Mouse (Mus musculus): ENCODE results near the gene Map3k14.
"Not testable (repeated sequence)": the region's sequence is repeated elsewhere in the genome, so short reads cannot be mapped to it uniquely, and the experiment has no call there.

Map3k14 gene

DNA sequence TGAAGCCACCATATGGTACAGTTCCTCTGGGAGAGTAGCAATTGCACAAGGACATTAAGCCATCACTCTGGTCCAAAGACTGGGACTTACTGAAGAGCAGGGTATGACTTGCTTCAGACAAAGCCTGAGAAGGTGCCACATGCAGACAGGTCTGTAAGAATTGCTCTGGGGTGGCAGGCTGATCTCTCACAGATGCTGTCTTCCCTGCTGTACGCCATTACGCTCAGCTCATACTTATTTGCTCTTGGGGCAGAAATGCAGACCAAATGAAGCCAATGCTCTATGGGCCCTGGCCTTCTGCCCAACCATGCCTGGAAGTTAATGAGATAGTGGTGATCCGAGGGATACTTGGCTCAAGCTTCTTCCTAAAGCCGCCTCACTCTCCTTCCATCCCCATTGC lies 22.4 kb downstream of the Map3k14 start:
- DNase-seq, result peak; percentile 20

DNA sequence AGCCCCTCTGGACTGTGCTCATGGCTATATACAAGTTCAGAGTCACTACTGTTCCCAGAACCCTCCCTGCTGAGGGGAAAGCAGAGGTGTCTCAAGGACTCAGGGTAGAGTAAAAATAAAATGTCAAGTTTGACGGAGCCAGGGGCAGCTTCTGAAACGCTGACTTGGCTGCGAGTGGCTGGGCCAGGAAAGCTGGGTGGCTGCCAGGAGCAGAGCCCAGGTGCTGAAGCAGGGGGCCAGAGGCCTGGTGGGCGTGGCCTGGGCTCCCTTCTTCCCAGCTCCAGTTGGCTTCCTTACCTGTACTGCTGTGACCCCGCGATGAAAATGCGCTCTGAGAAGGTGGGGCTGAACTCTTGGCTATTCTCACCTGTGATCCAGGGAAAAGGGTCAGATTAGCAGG lies 26.5 kb downstream of the Map3k14 start:
- DNase-seq, result peak; percentile 76

DNA sequence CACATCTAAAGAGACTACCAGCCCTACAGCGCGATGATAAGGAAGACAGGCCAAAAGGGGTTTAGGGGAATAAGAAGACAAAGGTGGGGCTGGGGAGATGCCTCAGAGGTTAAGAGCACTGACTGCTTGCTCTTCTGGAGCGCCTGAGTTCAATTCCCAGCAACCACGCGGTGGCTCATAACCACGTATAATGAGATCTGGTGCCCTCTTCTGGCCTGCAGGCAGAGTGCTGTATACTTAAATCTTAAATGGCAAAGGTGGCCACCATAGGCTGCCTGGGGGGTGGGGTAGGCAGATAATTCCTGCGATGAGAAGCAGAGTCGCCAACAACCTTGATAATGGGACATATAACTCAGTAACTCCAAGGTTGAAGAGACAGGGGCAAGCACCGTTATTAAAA lies 29.5 kb downstream of the Map3k14 start:
- DNase-seq, result no peak

DNA sequence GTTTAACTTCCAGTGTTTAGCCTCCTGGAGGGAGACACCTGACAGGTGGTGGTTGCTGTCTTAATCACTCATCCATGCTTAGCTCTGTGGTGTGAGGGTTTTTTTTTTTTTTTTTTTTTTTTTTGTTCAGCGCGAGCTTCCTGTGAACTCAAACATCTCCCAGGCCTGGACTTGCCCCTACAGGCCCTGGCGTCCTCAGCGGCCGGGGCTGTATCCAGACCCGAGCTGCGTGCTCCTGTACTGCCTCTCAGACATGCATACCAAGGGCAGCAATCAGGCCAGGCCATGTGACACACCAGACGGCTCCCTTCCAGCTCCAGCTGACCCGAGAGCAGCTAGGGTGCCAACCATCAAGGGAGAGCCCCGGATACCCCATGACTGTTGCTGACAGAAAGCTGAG lies 30.4 kb downstream of the Map3k14 start:
- DNase-seq, result peak; percentile 38

DNA sequence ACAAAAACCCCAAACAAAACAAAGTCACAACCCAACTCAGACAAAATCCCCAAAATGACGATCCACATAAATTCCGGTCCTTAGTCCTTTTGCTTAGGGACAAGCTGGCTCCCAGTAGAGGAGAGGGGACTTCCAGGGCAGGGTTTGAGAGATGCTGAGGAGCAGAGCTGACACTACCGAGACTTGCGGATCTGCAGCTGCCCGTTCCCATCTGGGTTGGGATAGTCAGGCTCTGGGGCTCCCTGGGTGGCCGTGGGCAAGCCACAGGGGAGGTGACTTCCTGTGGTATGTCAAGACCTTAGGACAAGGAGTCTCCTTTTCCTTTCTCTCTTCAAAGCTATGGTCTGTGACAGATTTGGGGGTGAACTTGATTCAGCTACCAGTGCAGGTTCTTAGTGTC lies 30.8 kb downstream of the Map3k14 start:
- DNase-seq, result no peak

DNA sequence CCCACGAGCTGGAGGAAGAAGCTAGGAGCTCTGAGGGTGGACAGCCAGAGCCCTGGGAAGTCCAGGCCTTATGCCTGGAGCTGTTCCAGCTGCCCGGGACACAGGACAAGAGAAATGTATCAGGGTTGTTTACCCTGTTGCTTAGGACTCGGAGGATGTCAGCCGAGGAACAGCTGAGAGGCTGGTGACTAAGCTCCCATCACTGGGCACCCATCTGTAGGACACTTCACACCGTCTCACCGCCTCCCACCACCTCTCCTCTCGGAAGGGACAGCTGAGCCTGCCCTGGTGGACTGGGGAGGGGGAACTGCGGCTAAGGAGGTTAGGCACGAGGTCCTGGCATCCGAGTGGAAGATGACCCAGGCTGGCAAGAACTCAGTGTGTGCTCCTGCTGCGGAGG lies 31.6 kb downstream of the Map3k14 start:
- DNase-seq, result peak; percentile 56

DNA sequence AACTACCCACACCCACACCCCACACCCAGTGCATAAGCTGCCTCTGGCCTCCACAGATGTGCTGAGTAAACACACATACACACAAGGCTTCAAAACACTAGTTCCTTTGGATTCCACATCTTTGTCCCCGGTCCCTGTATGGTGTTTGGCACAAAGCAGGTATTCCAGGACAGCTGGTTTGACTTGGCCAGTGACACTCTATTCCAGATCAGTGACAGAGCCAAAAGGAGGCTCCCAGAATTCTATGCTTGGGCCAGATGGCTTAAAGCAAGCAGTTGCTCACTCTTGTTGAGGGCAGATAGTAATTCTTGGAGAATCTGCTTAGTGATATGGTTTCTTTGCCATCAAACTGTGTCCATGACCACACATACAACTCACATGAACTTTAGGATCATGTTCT lies 32.8 kb downstream of the Map3k14 start:
- no peak for DNase-seq

DNA sequence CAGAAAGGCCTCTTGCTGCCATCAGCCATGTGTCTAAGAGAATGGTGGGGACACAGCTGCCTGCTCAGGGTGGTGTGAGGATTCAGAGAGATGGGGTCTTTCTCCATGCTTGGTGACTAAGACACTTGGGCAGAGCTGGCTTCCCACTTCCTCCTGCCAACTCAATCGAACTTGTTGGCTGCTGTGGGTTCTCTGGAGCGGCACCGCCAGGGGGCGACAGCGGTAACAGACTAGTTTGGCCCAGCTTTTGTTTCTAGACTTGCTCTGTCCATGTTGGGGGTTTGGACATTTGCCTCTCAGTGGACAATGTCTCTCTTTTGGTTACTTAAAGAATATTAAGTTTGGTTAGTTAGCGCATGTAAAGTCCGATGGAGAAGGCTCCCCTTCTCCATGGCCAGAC lies 34.3 kb downstream of the Map3k14 start:
- peak; percentile 93 for DNase-seq

DNA sequence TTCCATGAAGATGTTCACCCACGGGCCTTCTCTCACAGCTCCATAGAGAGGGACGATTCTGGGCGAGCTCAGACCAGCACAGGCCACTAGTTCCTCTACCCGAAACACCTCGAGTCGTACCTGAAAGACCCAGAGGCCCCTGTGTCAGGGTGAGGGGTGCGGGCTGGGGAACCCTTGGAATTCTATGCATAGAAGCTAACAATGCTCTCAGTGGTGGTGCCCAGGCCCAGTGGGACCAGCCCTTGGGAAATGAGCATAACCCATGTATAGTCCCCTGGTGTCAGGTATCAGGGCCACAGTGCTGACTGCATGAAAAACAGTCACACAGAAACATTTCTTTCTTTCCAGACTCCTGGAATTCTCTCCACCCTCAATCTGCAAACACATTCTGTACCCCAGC lies 35.9 kb downstream of the Map3k14 start:
- DNase-seq, result no peak

DNA sequence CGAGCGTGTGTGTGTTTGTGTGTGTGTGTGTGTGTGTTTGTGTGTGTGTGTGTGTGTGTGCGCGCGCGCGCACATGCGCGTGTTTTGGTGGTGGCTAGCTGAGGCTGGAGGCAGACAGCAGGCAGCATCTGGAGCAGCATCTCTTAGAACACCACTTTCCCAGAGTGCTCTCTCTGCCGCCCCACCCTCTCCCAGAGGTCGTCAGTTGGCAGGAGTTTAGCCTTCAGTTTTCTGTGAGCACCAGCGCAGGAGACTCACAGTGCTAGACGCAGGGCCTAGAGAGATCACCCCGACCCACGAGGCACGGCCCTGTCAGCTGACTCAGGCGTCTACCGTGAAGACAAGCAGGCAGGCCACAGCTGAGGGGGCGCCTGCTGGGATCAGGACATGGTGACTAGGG lies 36.6 kb downstream of the Map3k14 start:
- DNase-seq, result no peak

DNA sequence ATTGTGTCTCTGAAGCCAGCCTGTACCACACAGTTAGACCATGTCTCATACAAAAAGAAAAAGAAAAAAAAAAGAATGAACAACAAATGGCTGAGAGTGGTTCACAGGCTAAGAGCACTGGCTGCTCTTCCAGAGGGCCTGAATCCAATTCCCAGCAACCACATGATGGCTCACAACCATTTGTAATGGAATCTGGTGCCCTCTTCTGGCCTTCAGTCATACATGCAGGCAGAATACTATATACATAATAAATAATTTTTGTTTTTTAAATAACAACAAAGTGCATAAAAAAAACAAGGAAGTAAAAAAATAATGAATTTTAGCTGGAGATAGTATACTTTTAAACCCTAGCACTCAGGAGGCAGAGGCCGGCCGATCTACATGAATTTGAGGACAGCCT lies 37.7 kb downstream of the Map3k14 start:
- no peak for DNase-seq

DNA sequence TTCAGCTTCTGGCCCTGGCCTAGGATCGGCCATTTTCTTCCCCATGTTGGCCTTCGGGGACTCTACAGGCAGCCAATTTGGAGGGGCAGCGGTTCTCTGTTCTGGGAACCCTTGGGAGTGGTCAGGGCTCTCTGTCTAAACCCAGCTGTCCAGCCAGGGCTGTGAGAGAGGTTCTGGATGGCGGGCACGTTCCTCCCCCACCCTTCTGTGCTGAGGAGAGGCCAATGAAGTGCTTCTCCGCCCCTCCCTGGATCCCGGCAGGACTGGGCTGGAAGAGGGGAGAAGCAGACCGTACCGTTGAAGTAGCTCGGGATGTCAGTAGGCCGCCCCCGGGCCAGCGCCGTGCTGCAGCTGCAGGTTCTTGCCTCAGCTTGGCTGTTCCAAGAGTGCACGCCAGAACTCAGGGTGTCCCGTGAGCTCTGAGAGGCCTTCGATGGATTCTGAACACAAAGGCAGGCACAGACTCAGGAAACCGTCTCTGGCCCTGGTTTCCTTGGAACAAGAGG lies 43.3 kb downstream of the Map3k14 start:
- DNase-seq, result no peak

DNA sequence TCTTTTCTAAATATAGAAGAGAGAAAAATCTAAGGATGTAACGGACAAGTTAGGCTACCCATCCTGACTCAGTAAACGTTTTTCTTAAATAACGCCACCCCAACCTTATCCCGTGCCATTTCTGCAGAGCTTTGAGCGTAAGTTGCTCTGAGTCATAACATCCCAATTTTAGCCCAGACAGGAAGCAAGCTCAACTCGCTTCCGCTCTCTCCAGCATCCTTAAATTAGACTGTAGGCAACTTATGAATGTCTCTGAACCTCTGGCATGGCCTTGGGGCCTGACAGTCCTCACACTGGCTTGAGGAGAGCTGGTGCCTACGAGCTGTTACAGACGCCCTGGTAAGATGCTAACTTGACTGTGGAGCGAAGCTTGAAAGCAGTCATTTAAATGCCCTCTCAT lies 43.8 kb downstream of the Map3k14 start:
- DNase-seq, result no peak

DNA sequence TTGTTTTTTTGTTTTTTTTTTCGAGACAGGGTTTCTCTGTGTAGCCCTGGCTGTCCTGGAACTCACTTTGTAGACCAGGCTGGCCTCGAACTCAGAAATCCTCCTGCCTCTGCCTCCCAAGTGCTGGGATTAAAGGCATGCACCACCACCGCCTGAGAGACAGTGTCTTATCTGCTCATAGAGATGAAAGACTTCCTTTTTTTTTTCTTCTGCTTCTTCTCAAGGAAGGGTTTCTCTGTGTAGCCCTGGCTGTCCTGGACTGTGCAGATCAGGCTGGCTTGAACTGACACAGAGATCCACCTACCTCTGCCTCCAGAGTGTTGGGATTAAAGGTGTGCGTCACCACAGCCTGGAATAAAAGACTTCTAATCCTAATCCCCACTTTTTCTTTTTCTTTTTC lies 44.6 kb downstream of the Map3k14 start:
- DNase-seq, result not testable (repeated sequence)

DNA sequence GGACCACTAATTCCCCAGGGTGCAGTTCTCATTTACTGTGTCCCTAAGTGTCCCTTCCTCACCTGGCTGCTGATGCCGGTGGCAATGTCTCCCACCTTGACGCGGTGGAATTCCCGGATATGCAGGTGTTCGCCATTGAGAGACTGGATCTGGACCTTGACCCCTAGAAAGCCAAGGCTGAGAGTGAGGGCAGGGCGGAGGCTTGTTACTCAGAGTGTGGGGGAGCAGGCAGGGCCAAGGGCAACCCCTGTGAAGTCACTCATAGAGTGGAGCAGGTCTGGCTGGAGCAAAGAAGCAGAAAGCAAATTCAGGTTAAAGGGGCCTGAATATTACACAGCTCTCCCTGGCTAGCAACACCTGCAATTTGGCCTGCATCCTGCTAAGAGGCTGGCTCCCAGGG lies 45.8 kb downstream of the Map3k14 start:
- no peak for DNase-seq

DNA sequence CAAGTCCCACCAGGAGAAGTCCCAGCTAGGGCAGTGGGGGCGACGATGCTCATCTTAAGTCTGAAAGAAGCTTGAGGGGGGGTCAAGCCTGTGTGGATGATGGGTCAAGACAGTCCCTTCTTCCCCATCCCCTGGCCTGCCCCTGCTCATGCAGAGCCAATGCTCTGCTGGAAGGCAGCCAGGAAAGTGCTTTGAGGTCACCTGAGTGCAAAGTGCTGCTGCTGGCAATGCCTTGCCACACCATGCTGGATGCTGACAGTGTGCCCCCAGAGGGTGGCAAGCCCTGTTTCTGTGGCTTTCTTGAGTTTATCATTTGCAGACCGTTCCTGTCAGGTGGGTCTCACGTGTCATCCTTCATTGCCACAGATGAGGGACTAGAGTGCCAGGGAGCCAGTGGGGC lies 47.3 kb downstream of the Map3k14 start:
- DNase-seq, result peak; percentile 75

DNA sequence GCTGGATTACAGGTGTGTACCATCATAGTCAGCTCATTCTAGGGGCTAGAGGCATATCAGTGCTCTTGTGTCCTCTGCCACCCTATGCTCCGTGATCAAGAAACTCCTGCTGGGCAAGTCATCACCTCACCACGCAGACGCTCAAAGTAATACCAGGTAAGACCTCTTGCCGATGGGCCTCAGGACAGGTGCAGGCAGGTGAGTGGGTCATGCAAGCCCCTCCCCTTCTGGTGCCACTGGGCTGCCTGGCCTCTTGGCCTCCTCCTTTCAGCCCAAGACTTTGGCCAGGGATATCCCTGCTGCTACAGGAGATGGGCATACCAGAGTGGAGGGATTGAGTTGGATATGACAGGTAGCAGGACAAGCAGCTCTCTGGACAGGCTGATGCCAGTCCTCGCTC lies 48.0 kb downstream of the Map3k14 start:
- DNase-seq, result no peak

DNA sequence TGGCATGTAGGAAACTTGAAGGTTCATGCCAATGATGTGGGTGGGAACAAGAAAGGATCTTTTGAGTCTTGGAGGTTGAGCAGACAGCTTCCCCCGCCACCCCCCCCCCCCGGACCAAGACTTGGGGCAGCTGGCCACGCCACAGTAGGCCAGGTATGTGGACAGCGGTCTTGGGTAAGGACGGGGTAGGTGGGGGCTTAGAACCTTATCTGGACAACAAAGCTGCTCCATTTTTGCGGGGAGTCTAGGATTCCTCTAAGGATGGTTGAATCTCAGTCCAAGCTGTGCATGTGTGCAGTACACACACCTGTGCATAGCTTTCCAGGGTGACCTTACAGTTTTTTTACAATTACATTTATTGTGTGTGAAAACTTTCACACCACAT lies 48.8 kb downstream of the Map3k14 start:
- DNase-seq, result no peak

DNA sequence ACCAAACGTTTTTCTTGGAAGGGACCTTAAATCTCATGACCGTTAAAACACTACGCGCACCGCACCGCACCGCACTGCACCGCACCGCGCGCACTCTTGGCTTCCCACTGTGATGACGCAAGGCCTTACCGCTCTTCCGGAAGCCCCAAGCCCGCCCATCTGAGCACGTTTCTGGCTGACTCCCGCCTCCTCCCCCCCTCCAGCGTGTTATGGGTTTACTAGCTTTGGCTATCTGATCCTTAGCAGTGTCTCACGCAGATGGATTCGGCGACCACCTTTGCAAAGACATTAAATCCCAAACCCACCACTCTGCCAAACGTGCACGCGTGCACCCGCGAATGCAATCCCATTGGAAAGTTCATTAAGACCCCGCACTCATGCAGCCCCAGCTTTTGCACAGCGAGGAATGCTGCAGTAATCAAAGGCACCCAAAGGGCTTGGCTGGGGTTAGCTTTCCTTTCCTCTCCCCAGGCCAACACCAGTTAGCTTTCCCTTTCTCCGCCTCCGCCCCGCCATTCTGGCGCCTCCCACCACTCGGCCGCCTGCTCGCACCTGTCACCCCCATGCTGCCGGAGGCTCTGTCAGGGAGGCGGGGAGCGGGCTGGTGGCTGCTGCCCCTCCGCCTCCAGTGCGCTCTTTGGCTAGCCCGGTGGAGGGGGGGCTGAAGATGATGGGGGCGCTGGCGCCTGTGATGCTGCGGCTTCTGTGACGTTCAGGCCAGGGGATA lies 49.3 kb downstream of the Map3k14 start, which contains the start of gene Spata32:
TSS of gene Spata32 (minus strand) at position 643 of the 727 bp plus-strand sequence.
- peak; percentile 66 for DNase-seq

DNA sequence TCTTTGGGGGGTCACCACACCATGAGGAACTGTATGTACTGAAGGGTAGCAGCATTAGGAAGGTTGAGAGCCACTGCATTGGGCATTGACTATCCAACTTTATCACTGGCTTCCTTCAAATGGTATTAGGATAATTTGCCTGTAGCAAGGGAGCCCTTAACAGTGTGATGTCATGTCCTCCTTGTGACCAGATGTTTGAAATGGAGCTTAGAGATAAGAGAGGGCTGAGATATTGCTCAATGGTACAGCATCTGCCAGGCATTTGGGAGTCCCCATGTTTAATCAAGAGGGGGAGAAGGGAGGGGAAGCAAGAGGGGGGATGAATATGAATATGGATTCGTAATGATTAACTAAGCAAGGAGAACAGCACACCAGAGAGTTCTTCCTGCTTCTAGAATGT lies 51.9 kb downstream of the Map3k14 start:
- DNase-seq, result no peak

DNA sequence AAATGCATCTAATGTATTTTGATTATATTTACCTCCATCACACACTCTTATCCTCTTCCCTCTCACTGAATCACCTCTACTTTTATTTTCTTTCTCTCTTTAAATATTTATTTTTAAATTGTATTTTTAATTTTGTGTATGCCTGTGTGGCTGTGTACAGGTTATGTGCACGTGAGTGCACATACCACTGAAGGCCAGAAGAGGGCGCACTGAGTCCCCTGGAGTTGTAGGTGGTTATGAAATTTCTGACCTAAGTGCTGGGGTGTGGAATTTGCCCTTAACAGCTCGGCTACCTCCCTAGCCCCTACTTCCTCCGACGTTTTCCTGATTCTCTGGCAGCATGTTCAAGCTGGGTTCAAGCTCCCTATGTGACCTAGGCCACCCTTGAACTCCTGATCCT lies 53.6 kb downstream of the Map3k14 start:
- no peak for DNase-seq

DNA sequence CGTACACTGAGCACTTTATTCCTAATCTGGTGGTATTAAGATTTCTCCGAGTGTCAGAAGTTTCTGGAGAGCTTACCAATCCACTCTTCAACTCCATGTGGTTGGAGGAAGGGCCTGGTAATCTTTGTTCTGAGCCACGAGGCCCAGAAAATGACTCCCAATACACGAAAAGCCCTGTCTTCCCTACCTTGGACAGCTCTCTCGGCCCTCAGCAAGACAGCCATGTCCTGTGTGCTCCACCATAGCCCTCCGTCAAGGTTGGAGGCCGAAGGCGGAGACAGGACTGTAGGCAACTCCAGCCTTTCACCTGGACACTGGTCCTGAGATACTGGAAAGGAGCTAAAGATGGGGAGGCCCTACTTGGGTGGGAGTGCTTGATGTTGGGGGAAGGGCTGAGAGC lies 57.0 kb downstream of the Map3k14 start:
- DNase-seq, result no peak

DNA sequence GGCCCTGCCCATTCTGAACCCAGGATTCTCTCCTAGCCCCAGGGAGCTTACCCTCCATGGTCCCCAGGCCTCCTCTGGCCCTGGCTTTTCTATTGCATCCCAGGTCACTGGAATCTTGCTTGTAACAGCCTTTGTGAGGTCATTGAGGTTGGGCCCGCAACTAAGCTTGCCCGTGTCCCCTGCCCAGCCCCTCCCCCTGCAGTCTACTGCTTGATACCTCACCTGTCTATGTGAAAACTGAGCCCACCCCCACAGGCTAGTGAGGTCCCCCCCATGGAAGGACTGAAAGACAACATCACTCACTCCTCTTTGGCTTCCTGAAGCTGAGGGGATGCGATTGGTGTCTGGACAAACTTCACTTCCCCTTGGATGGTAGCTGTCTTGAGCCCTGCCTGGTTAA lies 58.8 kb downstream of the Map3k14 start, which contains the start of gene 1700023F06Rik:
TSS of gene 1700023F06Rik (minus strand) at position 101 of the 400 bp plus-strand sequence.
- no peak for DNase-seq

DNA sequence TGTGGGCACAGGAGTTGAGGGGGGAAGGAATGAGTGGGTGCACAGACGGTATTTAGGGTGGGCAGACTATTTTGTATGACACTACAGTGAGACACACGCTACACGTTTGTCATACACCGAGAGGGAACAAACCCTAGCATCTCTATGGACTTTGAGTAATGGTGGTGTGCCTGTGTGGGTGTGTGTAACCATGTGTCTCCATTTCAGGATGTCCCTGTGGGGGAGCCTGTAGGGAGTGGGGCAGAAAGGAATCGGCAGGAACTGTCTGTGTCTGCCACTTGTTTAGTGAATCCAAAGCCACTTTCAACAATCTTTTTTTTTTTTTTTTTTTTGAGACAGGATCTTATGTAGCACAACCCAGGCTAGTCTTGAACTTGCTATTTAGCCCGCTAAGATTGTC lies 61.1 kb downstream of the Map3k14 start:
- no peak for DNase-seq

DNA sequence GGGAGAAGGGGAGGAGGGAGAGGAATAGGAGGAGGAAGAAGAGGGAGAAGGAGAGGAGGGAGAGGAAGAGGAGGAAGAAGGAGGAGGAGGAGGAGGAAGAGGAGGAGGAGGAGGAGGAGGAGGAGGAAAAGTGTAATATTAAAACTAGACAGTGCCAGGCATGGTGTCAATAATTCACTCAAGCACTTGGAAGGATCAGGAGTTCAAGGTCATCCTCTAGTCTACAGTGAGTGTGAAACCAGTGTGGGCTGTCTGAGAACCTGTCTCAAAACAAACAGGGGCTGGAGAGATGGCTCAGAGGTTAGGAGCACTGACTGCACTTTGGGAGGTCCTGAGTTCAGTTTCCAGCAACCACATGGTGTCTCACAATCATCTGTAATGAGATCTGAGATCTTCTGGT lies 64.9 kb downstream of the Map3k14 start:
- DNase-seq, result no peak
